Mouse (Mus musculus): ENCODE measurements around the gene 4930402H24Rik. TPM values are rescaled to one million over a fixed set of nuclear protein-coding genes. Genes with fewer than 3 reads are reported as not detected.
A peak's percentile ranks its signal among the peaks of the same experiment; 100 is the strongest.

Gene 4930402H24Rik
- polyA plus RNA-seq, 2 experiments, result 29.1 to 33.8 TPM

- TF ChIP-seq POLR2A (IDR thresholded peaks at IDR 0.05; ENCODE audit: borderline replicate concordance, extremely low read depth, insufficient read depth, insufficient read length), result peak; percentile 46; the same call in 1 of the 2 replicates
- Histone ChIP-seq H3K4me2 (replicated peaks; ENCODE audit: low read depth, low read length, severe bottlenecking) (peak within 1 kb of the TSS; percentile 74), H3K9me3 (ENCODE audit: control insufficient read depth, low read length) (no peaks in the 10 kb centered on the region), H3K4me3 (replicated peaks; ENCODE audit: low read length) (peak within 1 kb of the TSS; percentile 56), H3K36me3 (ENCODE audit: control insufficient read depth, insufficient read depth, low read length) (peaks cover 30% of the 10 kb centered on the region), H3K9ac (ENCODE audit: low read depth, low read length, severe bottlenecking) (peak within 1 kb of the TSS; percentile 92), H3K27me3 (ENCODE audit: control insufficient read depth, insufficient read depth, low read length) (no peaks in the 10 kb centered on the region), H3K27ac (replicated peaks; ENCODE audit: low read depth, low read length) (peak within 1 kb of the TSS; percentile 99), H3K4me1 (ENCODE audit: control insufficient read depth, insufficient read depth, low read length) (peaks cover 24% of the 10 kb centered on the region)
- peak; percentile 96 for DNase-seq (ENCODE audit: low spot score)
- under 1% methylated on average over 39 of the region's 40 CpGs for WGBS
- ATAC-seq (ENCODE audit: low FRiP score, low read depth), result peak; percentile 97
Observed at GRCm38 (mm10) chr2:130664102-130664701, 242.0 kb downstream of the 4930402H24Rik start, which contains the start of gene Ddrgk1. Gene Ddrgk1, minus strand, starts transcription at chr2:130664659.

GRCm38 (mm10) chr2:130663342-130663741, 242.9 kb downstream of the 4930402H24Rik start:
- no peak for ATAC-seq (ENCODE audit: low FRiP score, low read depth)
- H3K4me1 ChIP-seq (ENCODE audit: control insufficient read depth, insufficient read depth, low read length), result peaks cover 20% of the 10 kb centered on the region
- H3K27ac ChIP-seq (replicated peaks; ENCODE audit: low read depth, low read length), result no peak overlapping the region
- 89% methylated on average over 11 of the region's 11 CpGs for WGBS
- TF ChIP-seq POLR2A (IDR thresholded peaks at IDR 0.05; ENCODE audit: borderline replicate concordance, extremely low read depth, insufficient read depth, insufficient read length), result no peak
- DNase-seq (ENCODE audit: low spot score), result no peak
- H3K4me3 ChIP-seq (replicated peaks; ENCODE audit: low read length), result peak overlapping the region; percentile 56
- peaks cover 38% of the 10 kb centered on the region for H3K36me3 ChIP-seq (ENCODE audit: control insufficient read depth, insufficient read depth, low read length)
- H3K4me2 ChIP-seq (replicated peaks; ENCODE audit: low read depth, low read length, severe bottlenecking), result peak overlapping the region; percentile 74
- no peaks in the 10 kb centered on the region for H3K9me3 ChIP-seq (ENCODE audit: control insufficient read depth, low read length)
- H3K9ac ChIP-seq (ENCODE audit: low read depth, low read length, severe bottlenecking), result peak overlapping the region; percentile 92
- H3K27me3 ChIP-seq (ENCODE audit: control insufficient read depth, insufficient read depth, low read length), result no peaks in the 10 kb centered on the region

- peaks cover 83% of the 10 kb centered on the region for H3K36me3 ChIP-seq (ENCODE audit: control insufficient read depth, insufficient read depth, low read length)
- H3K4me1 ChIP-seq (ENCODE audit: control insufficient read depth, insufficient read depth, low read length), result peaks cover 9% of the 10 kb centered on the region
- H3K4me3 ChIP-seq (replicated peaks; ENCODE audit: low read length), result no peak overlapping the region
- no peak for ATAC-seq (ENCODE audit: low FRiP score, low read depth)
- no peaks in the 10 kb centered on the region for H3K9me3 ChIP-seq (ENCODE audit: control insufficient read depth, low read length)
- no peak overlapping the region for H3K9ac ChIP-seq (ENCODE audit: low read depth, low read length, severe bottlenecking)
- H3K27me3 ChIP-seq (ENCODE audit: control insufficient read depth, insufficient read depth, low read length), result no peaks in the 10 kb centered on the region
- H3K27ac ChIP-seq (replicated peaks; ENCODE audit: low read depth, low read length), result no peak overlapping the region
- no peak for TF ChIP-seq POLR2A (IDR thresholded peaks at IDR 0.05; ENCODE audit: borderline replicate concordance, extremely low read depth, insufficient read depth, insufficient read length)
- DNase-seq (ENCODE audit: low spot score), result no peak
- no peak overlapping the region for H3K4me2 ChIP-seq (replicated peaks; ENCODE audit: low read depth, low read length, severe bottlenecking)
- 94% methylated on average over 10 of the region's 10 CpGs for WGBS
Observed at GRCm38 (mm10) chr2:130658530-130658929, 247.7 kb downstream of the 4930402H24Rik start.

GRCm38 (mm10) chr2:130657541-130657940, 248.7 kb downstream of the 4930402H24Rik start:
- 84% methylated on average over 6 of the region's 6 CpGs for WGBS
- no peak for ATAC-seq (ENCODE audit: low FRiP score, low read depth)

GRCm38 (mm10) chr2:130656536-130656935, 249.7 kb downstream of the 4930402H24Rik start:
- ATAC-seq (ENCODE audit: low FRiP score, low read depth), result no peak
- H3K4me3 ChIP-seq (replicated peaks; ENCODE audit: low read length), result no peak overlapping the region
- H3K9me3 ChIP-seq (ENCODE audit: control insufficient read depth, low read length), result no peaks in the 10 kb centered on the region
- peaks cover 87% of the 10 kb centered on the region for H3K36me3 ChIP-seq (ENCODE audit: control insufficient read depth, insufficient read depth, low read length)
- H3K4me2 ChIP-seq (replicated peaks; ENCODE audit: low read depth, low read length, severe bottlenecking), result no peak overlapping the region
- no peak overlapping the region for H3K27ac ChIP-seq (replicated peaks; ENCODE audit: low read depth, low read length)
- DNase-seq (ENCODE audit: low spot score), result no peak
- no peaks in the 10 kb centered on the region for H3K4me1 ChIP-seq (ENCODE audit: control insufficient read depth, insufficient read depth, low read length)
- TF ChIP-seq POLR2A (IDR thresholded peaks at IDR 0.05; ENCODE audit: borderline replicate concordance, extremely low read depth, insufficient read depth, insufficient read length), result no peak
- no peaks in the 10 kb centered on the region for H3K27me3 ChIP-seq (ENCODE audit: control insufficient read depth, insufficient read depth, low read length)
- H3K9ac ChIP-seq (ENCODE audit: low read depth, low read length, severe bottlenecking), result no peak overlapping the region
- WGBS, result 95% methylated on average over 9 of the region's 9 CpGs

More at GRCm38 (mm10) chr2:130657541-130657940, 248.7 kb downstream of the 4930402H24Rik start:
- Histone ChIP-seq H3K9me3 (ENCODE audit: control insufficient read depth, low read length) (no peaks in the 10 kb centered on the region), H3K27me3 (ENCODE audit: control insufficient read depth, insufficient read depth, low read length) (no peaks in the 10 kb centered on the region), H3K4me3 (replicated peaks; ENCODE audit: low read length) (no peak overlapping the region), H3K9ac (ENCODE audit: low read depth, low read length, severe bottlenecking) (no peak overlapping the region), H3K4me1 (ENCODE audit: control insufficient read depth, insufficient read depth, low read length) (no peaks in the 10 kb centered on the region), H3K4me2 (replicated peaks; ENCODE audit: low read depth, low read length, severe bottlenecking) (no peak overlapping the region), H3K27ac (replicated peaks; ENCODE audit: low read depth, low read length) (no peak overlapping the region), H3K36me3 (ENCODE audit: control insufficient read depth, insufficient read depth, low read length) (peaks cover 91% of the 10 kb centered on the region)
- TF ChIP-seq POLR2A (IDR thresholded peaks at IDR 0.05; ENCODE audit: borderline replicate concordance, extremely low read depth, insufficient read depth, insufficient read length), result no peak
- DNase-seq (ENCODE audit: low spot score), result no peak

Other genes starting within 250 kb of the 4930402H24Rik start
- 48.0 and 58.5 TPM in 2 replicates for gene Ddrgk1, start 241.7 kb downstream of the 4930402H24Rik start, polyA plus RNA-seq (2012; rRNA removed)
- 53.7 and 66.3 TPM in 2 replicates for gene Ddrgk1, start 241.7 kb downstream of the 4930402H24Rik start, polyA plus RNA-seq (2014; fragmentation: Nextera tagmentation; extraction: Ambion mirVana)
- gene Itpa, start 238.8 kb downstream of the 4930402H24Rik start, polyA plus RNA-seq (2012; rRNA removed), result 81.7 and 82.6 TPM in 2 replicates
- 99.4 and 104 TPM in 2 replicates for gene Itpa, start 238.8 kb downstream of the 4930402H24Rik start, polyA plus RNA-seq (2014; fragmentation: Nextera tagmentation; extraction: Ambion mirVana)
- gene Slc4a11, start 208.9 kb downstream of the 4930402H24Rik start, polyA plus RNA-seq (2012; rRNA removed), result 3.4 and 4.8 TPM in 2 replicates
- gene Slc4a11, start 208.9 kb downstream of the 4930402H24Rik start, polyA plus RNA-seq (2014; fragmentation: Nextera tagmentation; extraction: Ambion mirVana), result 1.9 and 2.0 TPM in 2 replicates
- gene Atrn, start 89 bp upstream of the 4930402H24Rik start, polyA plus RNA-seq (2012; rRNA removed), result 17.9 and 19.4 TPM in 2 replicates
- 11.5 and 13.5 TPM in 2 replicates for gene Atrn, start 89 bp upstream of the 4930402H24Rik start, polyA plus RNA-seq (2014; fragmentation: Nextera tagmentation; extraction: Ambion mirVana)
- 56.1 and 72.8 TPM in 2 replicates for gene Gfra4, start 136.7 kb upstream of the 4930402H24Rik start, polyA plus RNA-seq (2012; rRNA removed)
- 33.3 and 38.6 TPM in 2 replicates for gene Gfra4, start 136.7 kb upstream of the 4930402H24Rik start, polyA plus RNA-seq (2014; fragmentation: Nextera tagmentation; extraction: Ambion mirVana)
- 104 and 121 TPM in 2 replicates for gene Adam33, start 157.4 kb upstream of the 4930402H24Rik start, polyA plus RNA-seq (2012; rRNA removed)
- gene Adam33, start 157.4 kb upstream of the 4930402H24Rik start, polyA plus RNA-seq (2014; fragmentation: Nextera tagmentation; extraction: Ambion mirVana), result 30.7 and 33.8 TPM in 2 replicates
- gene Siglec1, start 180.4 kb upstream of the 4930402H24Rik start, polyA plus RNA-seq (2012; rRNA removed), result 0.87 and 1.2 TPM in 2 replicates
- 0.51 and 0.94 TPM in 2 replicates for gene Siglec1, start 180.4 kb upstream of the 4930402H24Rik start, polyA plus RNA-seq (2014; fragmentation: Nextera tagmentation; extraction: Ambion mirVana)
- 42.7 and 54.6 TPM in 2 replicates for gene Hspa12b, start 220.9 kb upstream of the 4930402H24Rik start, polyA plus RNA-seq (2012; rRNA removed)
- 10.2 and 10.9 TPM in 2 replicates for gene Hspa12b, start 220.9 kb upstream of the 4930402H24Rik start, polyA plus RNA-seq (2014; fragmentation: Nextera tagmentation; extraction: Ambion mirVana)
- not detected in 2 replicates for gene Gm11037, start 227.1 kb upstream of the 4930402H24Rik start, polyA plus RNA-seq (2012; rRNA removed)
- not detected in 2 replicates for gene Gm11037, start 227.1 kb upstream of the 4930402H24Rik start, polyA plus RNA-seq (2014; fragmentation: Nextera tagmentation; extraction: Ambion mirVana)

Data from limb, embryonic 14.5 days (tissue).